Mouse (Mus musculus): Measurements from ENCODE around the gene Gm20388.

DNA sequence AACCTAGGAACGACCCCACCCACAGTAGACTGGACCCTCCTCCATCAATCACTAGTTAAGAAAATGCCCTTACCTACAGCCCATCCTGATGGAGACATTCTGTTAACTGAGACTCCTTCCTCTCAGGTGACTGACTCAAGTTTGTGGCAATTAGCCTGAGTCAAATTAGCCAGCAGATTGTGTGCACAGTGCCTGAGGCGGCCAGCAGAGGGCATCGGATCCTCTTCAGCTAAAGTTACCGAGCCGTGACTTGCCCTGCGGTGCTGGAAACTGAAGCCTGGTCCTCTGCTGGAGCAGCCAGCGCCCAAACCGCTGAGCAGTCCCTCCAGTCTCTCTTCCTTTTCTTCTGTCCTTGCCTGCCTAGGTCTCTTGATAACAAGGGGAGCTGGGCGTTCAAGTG is 56.8 kb downstream of the Gm20388 start:
- TF ChIP-seq CTCF (IDR thresholded peaks at IDR 0.05; ENCODE audit: borderline replicate concordance, insufficient read depth, low read depth, low read length): no peak
- TF ChIP-seq POLR2A (IDR thresholded peaks at IDR 0.05; ENCODE audit: borderline replicate concordance, insufficient read depth, low read length): no peak
